Mouse (Mus musculus): Measurements from ENCODE around the gene Msi2.

DNA sequence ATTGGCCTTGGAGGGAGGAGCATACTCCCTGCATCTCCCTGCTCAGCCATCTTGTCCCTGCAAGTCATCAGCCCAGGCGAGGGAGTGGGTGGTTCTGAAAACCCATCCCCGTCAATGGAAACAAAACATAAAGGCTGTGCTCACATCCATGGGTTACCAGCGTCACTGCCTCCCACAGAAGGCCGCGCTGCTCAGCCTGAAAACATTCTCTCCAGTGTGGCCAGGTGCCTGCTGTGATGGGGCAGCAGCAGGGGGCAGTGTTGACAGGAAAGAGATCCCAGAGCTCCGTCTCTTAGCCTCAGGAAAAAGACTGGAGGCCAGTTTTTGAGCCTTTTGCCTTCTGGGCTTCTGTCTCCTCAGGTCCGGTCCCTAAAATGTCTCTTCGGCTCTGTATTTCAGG lies 165.3 kb downstream of the Msi2 start:
- TF ChIP-seq CTCF (conservative IDR thresholded peaks at IDR 0.05; ENCODE audit: low read length) (peak; percentile 35), NANOG (IDR thresholded peaks at IDR 0.05; ENCODE audit: borderline replicate concordance, low read length) (no peak), POU5F1 (IDR thresholded peaks at IDR 0.05; ENCODE audit: borderline replicate concordance, low read length) (no peak)

Measured in E14TG2a.4 (cell line).